Mouse (Mus musculus): ENCODE results near the gene Zfp936. TPM values are rescaled to one million over a fixed set of nuclear protein-coding genes. Genes with fewer than 3 reads are reported as not detected.

Gene Zfp936
- polyA plus RNA-seq (2015; fragmentation: Illumina TruSeq; extraction: RNeasy Lipid Tissue Mini Kit (QIAGEN cat#74804); ENCODE audit: insufficient read depth, low replicate concordance) = not detected

DNA sequence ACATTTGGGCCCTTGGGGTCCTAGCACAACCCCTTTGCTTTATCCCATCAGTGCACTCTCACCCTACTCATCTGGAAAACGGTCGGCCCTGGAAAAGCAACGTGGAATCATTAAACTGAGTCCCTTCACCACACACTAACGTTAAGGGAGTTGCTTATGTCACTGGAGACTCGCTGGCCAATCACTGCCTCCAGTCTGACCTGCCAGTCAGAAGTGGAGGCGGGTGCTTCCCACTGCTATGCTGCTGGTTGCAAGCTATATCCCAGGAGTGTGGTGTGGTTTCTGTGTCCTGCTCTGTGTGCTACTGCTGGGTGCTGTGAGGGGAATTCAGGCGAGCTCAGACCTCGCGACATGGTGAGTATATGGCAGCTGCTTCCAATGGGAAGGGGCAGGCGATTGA, at the start of gene Zfp936:
Gene Zfp936 (plus strand): TSS at position 301 of the 400 bp plus-strand sequence.

Other genes starting within 250 kb of the Zfp936 start
- not detected for gene Gm2381, start 247.0 kb upstream of the Zfp936 start, polyA plus RNA-seq (2015; fragmentation: Illumina TruSeq; extraction: RNeasy Lipid Tissue Mini Kit (QIAGEN cat#74804); ENCODE audit: insufficient read depth, low replicate concordance)
- gene Vmn2r63, start 180.4 kb upstream of the Zfp936 start, polyA plus RNA-seq (2015; fragmentation: Illumina TruSeq; extraction: RNeasy Lipid Tissue Mini Kit (QIAGEN cat#74804); ENCODE audit: insufficient read depth, low replicate concordance) = not detected
- gene Gm9268, start 95.5 kb upstream of the Zfp936 start, polyA plus RNA-seq (2015; fragmentation: Illumina TruSeq; extraction: RNeasy Lipid Tissue Mini Kit (QIAGEN cat#74804); ENCODE audit: insufficient read depth, low replicate concordance) = not detected
- 46.8 TPM for gene Zfp715, start 199.1 kb downstream of the Zfp936 start, polyA plus RNA-seq (2015; fragmentation: Illumina TruSeq; extraction: RNeasy Lipid Tissue Mini Kit (QIAGEN cat#74804); ENCODE audit: insufficient read depth, low replicate concordance)
- gene Siglecf, start 237.1 kb downstream of the Zfp936 start, polyA plus RNA-seq (2015; fragmentation: Illumina TruSeq; extraction: RNeasy Lipid Tissue Mini Kit (QIAGEN cat#74804); ENCODE audit: insufficient read depth, low replicate concordance) = 0.94 TPM

Measured in spleen, adult 10 weeks (tissue).